Mouse (Mus musculus): ENCODE measurements around the gene Rab3d.

DNA sequence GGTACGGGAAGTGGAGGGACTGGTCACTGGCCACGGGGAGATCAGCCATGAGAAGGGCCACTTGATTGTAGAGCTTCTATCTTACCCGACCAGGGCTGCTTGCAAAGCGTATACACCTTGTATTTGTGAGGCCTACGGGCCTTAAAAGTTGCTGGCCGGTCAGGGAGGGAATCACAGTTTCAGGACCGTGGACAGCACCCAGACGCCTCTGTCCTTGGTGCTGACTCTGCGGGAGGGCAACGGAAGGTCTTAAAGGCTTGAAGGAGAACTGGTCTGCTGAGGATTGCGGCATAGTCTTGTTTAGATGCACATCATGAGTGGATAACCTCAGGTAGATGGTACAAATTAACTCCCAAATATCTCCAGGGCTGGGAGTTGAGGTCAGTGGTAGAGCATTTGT lies 32.3 kb upstream of the Rab3d start:
- peak; percentile 57 for TF ChIP-seq CTCF (IDR thresholded peaks at IDR 0.05; ENCODE audit: low read depth, low read length)
- TF ChIP-seq POLR2A (IDR thresholded peaks at IDR 0.05; ENCODE audit: extremely low read depth, insufficient read depth, low read length), result no peak

Data from liver, adult 2 months (tissue).